Mouse (Mus musculus) cortical plate, adult 2 months (tissue): ENCODE data around the gene Rnf135.

Experiments
- CTCF ChIP-seq: fragments of 200-500 bp; IDR thresholded peaks from 2 replicates; pipeline ENCODE4 v1.5.1; 2011; ENCODE audit warnings: mild to moderate bottlenecking, control low read depth, low read length; ENCODE audit not compliant: insufficient read depth; ENCODE audit errors: extremely low read depth
- POLR2A ChIP-seq: fragments of 200-500 bp; IDR thresholded peaks from 2 replicates; pipeline ENCODE4 v1.6.1; 2011; ENCODE audit warnings: mild to moderate bottlenecking, low read length, control low read depth; ENCODE audit not compliant: insufficient read depth; ENCODE audit errors: extremely low read depth

GRCm38 (mm10) chr11:80151541-80151940, 32.1 kb upstream of the Rnf135 start:
- TF ChIP-seq CTCF (no peak), POLR2A (no peak)
